In genomic region chr11:102636887-102637286, GRCm38 (mm10) we compare ENCODE assay signal across 9 mouse cellular contexts. TPM values are rescaled to one million over a fixed set of nuclear protein-coding genes. Genes with fewer than 3 reads are reported as not detected.
A peak's percentile ranks its signal among the peaks of the same experiment; 100 is the strongest.
DNase-seq lines count a peak whose midpoint lies in the region; ATAC-seq lines count a peak whose summit lies in the region.
"Had no signal": no experiment of that assay in that cellular context is flagged by ENCODE, and none has a peak within 500 bp of the region (broad histone marks: within the 10 kb centered on the region; RNA-seq: fewer than 3 reads in every experiment).

No protein-coding gene starts in this region.

- no peaks in the 10 kb centered on the region for H3K36me3 ChIP-seq in heart, embryonic 12.5 days
- H3K36me3 ChIP-seq in embryonic facial prominence, embryonic 10.5 days (replicated peaks), result no peaks in the 10 kb centered on the region

- WGBS in heart, embryonic 12.5 days, result 48% methylated on average over 12 of the region's 12 CpGs
- WGBS in embryonic facial prominence, embryonic 10.5 days, result 48% methylated on average over 12 of the region's 12 CpGs

- H3K4me3 ChIP-seq in heart, embryonic 12.5 days, result no peak overlapping the region
- 0 out of 2 replicates have a peak overlapping the region, but pooled peaks have one; percentile 18 for H3K4me3 ChIP-seq in embryonic facial prominence, embryonic 10.5 days

- H3K4me1 ChIP-seq in heart, embryonic 12.5 days (replicated peaks), result peaks cover 50% of the 10 kb centered on the region
- peaks cover 65% of the 10 kb centered on the region for H3K4me1 ChIP-seq in embryonic facial prominence, embryonic 10.5 days

- ATAC-seq in heart, embryonic 12.5 days (ENCODE audit: insufficient number of reproducible peaks, low FRiP score), result no peak

- no peaks in the 10 kb centered on the region for H3K9me3 ChIP-seq in heart, embryonic 12.5 days (replicated peaks)
- no peaks in the 10 kb centered on the region for H3K9me3 ChIP-seq in embryonic facial prominence, embryonic 10.5 days

- no peak for DNase-seq in heart, adult 8-10 months (ENCODE audit: low spot score)
- peak; percentile 72 for DNase-seq in embryonic facial prominence, embryonic 10.5 days (ENCODE audit: low spot score)
- DNase-seq in heart, postnatal 10 days, result peak; percentile 58 to 59
- DNase-seq in lung, postnatal 10 days, result peak; percentile 68
- no peak for DNase-seq in B cell, adult 2 months
- no peak for DNase-seq in frontal cortex, postnatal 10 days (ENCODE audit: low spot score in 2 of 2)
- no peak for DNase-seq in kidney, postnatal 36 days

- intact Hi-C loops in heart, postnatal 10 days (cut with DNase I), result no loop called here

- H3K27ac ChIP-seq in heart, embryonic 12.5 days (ENCODE audit: poor library complexity, severe bottlenecking), result no peak overlapping the region
- peak overlapping the region; percentile 55 for H3K27ac ChIP-seq in embryonic facial prominence, embryonic 10.5 days (replicated peaks)

- H3K4me2 ChIP-seq in heart, embryonic 12.5 days, result no peak overlapping the region

- H3K9ac ChIP-seq in heart, embryonic 12.5 days, result 0 out of 2 replicates have a peak overlapping the region, but pooled peaks have one; percentile 26

- H3K27me3 ChIP-seq in heart, embryonic 12.5 days (replicated peaks), result no peaks in the 10 kb centered on the region
- H3K27me3 ChIP-seq in embryonic facial prominence, embryonic 10.5 days (replicated peaks; ENCODE audit: low read depth, poor library complexity, severe bottlenecking), result peaks cover 4% of the 10 kb centered on the region; the same call in 1 of the 2 replicates

RNA-seq across cellular contexts. Expression of gene Meioc, which starts 26.6 kb away (rescaled TPM):
- 1.6 and 2.0 TPM in 2 replicates for polyA plus RNA-seq in heart, embryonic 12.5 days (2016; fragmentation: Nextera tagmentation; extraction: Ambion mirVana)
- not detected for total RNA-seq in heart, adult 8-10 months (2022)
- polyA plus RNA-seq in embryonic facial prominence, embryonic 10.5 days (2016; fragmentation: Nextera tagmentation; extraction: Ambion mirVana), result 0.39 and 0.40 TPM in 2 replicates
- total RNA-seq in heart, postnatal 10 days (2021), result under 1 TPM in 1 of 2 experiments, not detected in 1; 0.05 TPM
- total RNA-seq: left cerebral cortex, postnatal 36 days had no signal

RNA-seq across cellular contexts. Expression of gene Fzd2, which starts 32.7 kb away (rescaled TPM):
- polyA plus RNA-seq in heart, embryonic 12.5 days (2016; fragmentation: Nextera tagmentation; extraction: Ambion mirVana), result 32.0 and 33.8 TPM in 2 replicates
- 1 to 10 TPM; 1.5 to 2.5 (median 2.2) TPM for total RNA-seq in heart, adult 8-10 months (2022)
- 45.8 and 49.0 TPM in 2 replicates for polyA plus RNA-seq in embryonic facial prominence, embryonic 10.5 days (2016; fragmentation: Nextera tagmentation; extraction: Ambion mirVana)
- 10 to 100 TPM; 11.1 to 15.7 TPM for total RNA-seq in heart, postnatal 10 days (2021)

RNA-seq across cellular contexts. Expression of gene Gm11627, which starts 57.6 kb away (rescaled TPM):
- polyA plus RNA-seq in heart, embryonic 12.5 days (2016; fragmentation: Nextera tagmentation; extraction: Ambion mirVana), result 10.9 and 11.6 TPM in 2 replicates
- under 1 TPM in 3 of 4 experiments, not detected in 1; 0.34 to 0.65 (median 0.60) TPM for total RNA-seq in heart, adult 8-10 months (2022)
- polyA plus RNA-seq in embryonic facial prominence, embryonic 10.5 days (2016; fragmentation: Nextera tagmentation; extraction: Ambion mirVana), result 5.3 and 6.2 TPM in 2 replicates
- total RNA-seq in heart, postnatal 10 days (2021), result 1 to 10 TPM; 1.7 to 2.8 TPM

Comparison
In these comparisons a context has a peak if more than half of its experiments do, and no peak if none do; other contexts are left out.
1. DNase-seq: peak in embryonic facial prominence, embryonic 10.5 days (single experiment), heart, postnatal 10 days (2 of 2) and lung, postnatal 10 days (single experiment); none in heart, adult 8-10 months (single experiment), B cell, adult 2 months (0 of 2), frontal cortex, postnatal 10 days (0 of 2) and kidney, postnatal 36 days (0 of 2).